Mouse (Mus musculus) forebrain, postnatal 0 days (tissue): ENCODE measurements around the gene Tmem164. TPM values are rescaled to one million over a fixed set of nuclear protein-coding genes. Genes with fewer than 3 reads are reported as not detected.

Experiments used
- ATAC-seq: fragments of 200-750 bp; cut with Nextera tagmentation; 2 replicates; pipeline ENCODE4 v1.8.0; 2017; ENCODE audit warnings: mild to moderate bottlenecking, moderate library complexity
- DNase-seq: peaks from one replicate; pipeline ENCODE4 v3.0.0-alpha.2; 2015
- H3K27ac ChIP-seq: fragments of 300-500 bp; sonication (generic); 2 replicates; pipeline ENCODE4 v1.5.1; 2014; ENCODE audit warnings: low read depth, mild to moderate bottlenecking, antibody characterized with exemption, low read length, moderate library complexity, mixed read lengths
- H3K27me3 ChIP-seq: fragments of 300-500 bp; sonication (generic); 2 replicates; pipeline ENCODE4 v1.6.1; 2014; ENCODE audit warnings: mild to moderate bottlenecking, low read length, mixed read lengths; ENCODE audit not compliant: insufficient read depth
- H3K36me3 ChIP-seq: fragments of 300-500 bp; sonication (generic); 2 replicates; pipeline ENCODE4 v1.6.1; 2014; ENCODE audit warnings: mild to moderate bottlenecking, moderate library complexity; ENCODE audit not compliant: insufficient read depth
- H3K4me1 ChIP-seq: fragments of 300-500 bp; sonication (generic); 2 replicates; pipeline ENCODE4 v1.6.1; 2014; ENCODE audit warnings: antibody characterized with exemption; ENCODE audit not compliant: insufficient read depth
- H3K4me2 ChIP-seq: fragments of 300-500 bp; sonication (generic); 2 replicates; pipeline ENCODE4 v1.6.1; 2014; ENCODE audit warnings: low read depth, mild to moderate bottlenecking, moderate library complexity
- H3K4me3 ChIP-seq: fragments of 300-500 bp; sonication (generic); 2 replicates; pipeline ENCODE4 v1.5.1; 2014; ENCODE audit warnings: low read depth, low read length, mixed read lengths
- H3K9ac ChIP-seq: fragments of 300-500 bp; sonication (generic); 2 replicates; pipeline ENCODE4 v1.6.1; 2014; ENCODE audit warnings: mild to moderate bottlenecking
- H3K9me3 ChIP-seq: fragments of 300-500 bp; sonication (generic); 2 replicates; pipeline ENCODE4 v1.6.1; 2016; ENCODE audit warnings: low read length
- CTCF ChIP-seq: sonication (generic); IDR thresholded peaks from 2 replicates; pipeline ENCODE4 v1.5.1; 2016; ENCODE audit warnings: antibody characterized with exemption, control low read depth, low read depth
- WGBS: fragments of 180-500 bp; shearing (Covaris S2); extraction: QIAGEN DNeasy Blood & Tissue Kit; methylation state at CpG from one replicate; pipeline ENCODE4 v1.1.7; 2014; 5-methylcytosine and 5-hydroxymethylcytosine counted together
- microRNA counts: library from miRNA; unstranded; fragments of <30 nt; microRNA quantifications from one replicate; lab custom pipeline; 2015
- microRNA-seq, 2 experiments: library from miRNA; unstranded; fragments of <30 nt; microRNA quantifications; one replicate each; pipeline ENCODE4; 2016
- polyA plus RNA-seq: library from polyadenylated mRNA; unstranded; fragments of >200 nt; fragmentation: Nextera tagmentation; extraction: Ambion mirVana; gene quantifications from 2 replicates; pipeline ENCODE4 v1.2.1, GENCODE M21; 2015
- total RNA-seq: library from RNA; depleted of rRNA; stranded (reverse); fragments of >200 nt; gene quantifications from 2 replicates; pipeline ENCODE4 v1.2.3, GENCODE M21; 2014

Tmem164 gene
- total and polyA plus RNA-seq, 2 experiments from 2014 or later, result 17.2 to 33.9 TPM

- no peak overlapping the region for H3K27ac ChIP-seq
Observed at GRCm38 (mm10) chrX:142882255-142882654, 201.0 kb downstream of the Tmem164 start.

GRCm38 (mm10) chrX:142883593-142883992, 202.4 kb downstream of the Tmem164 start:
- Histone ChIP-seq H3K4me3 (no peak overlapping the region), H3K9me3 (no peaks in the 10 kb centered on the region), H3K36me3 (no peaks in the 10 kb centered on the region), H3K4me2 (no peak overlapping the region), H3K27ac (no peak overlapping the region), H3K9ac (no peak overlapping the region), H3K27me3 (no peaks in the 10 kb centered on the region), H3K4me1 (no peaks in the 10 kb centered on the region)
- ATAC-seq (no peak), DNase-seq (no peak)
- TF ChIP-seq CTCF, result no peak
- WGBS, result 80% methylated on average over 4 of the region's 4 CpGs

More at GRCm38 (mm10) chrX:142882255-142882654, 201.0 kb downstream of the Tmem164 start:
- no peak for TF ChIP-seq CTCF
- WGBS, result 91% methylated on average over 5 of the region's 5 CpGs
- H3K36me3 ChIP-seq, result no peaks in the 10 kb centered on the region
- H3K27me3 ChIP-seq, result no peaks in the 10 kb centered on the region
- H3K9ac ChIP-seq, result no peak overlapping the region
- no peak overlapping the region for H3K4me3 ChIP-seq
- H3K9me3 ChIP-seq, result no peaks in the 10 kb centered on the region
- ATAC-seq (no peak), DNase-seq (no peak)
- H3K4me2 ChIP-seq, result no peak overlapping the region
- H3K4me1 ChIP-seq, result no peaks in the 10 kb centered on the region

- 80% methylated on average over 7 of the region's 7 CpGs for WGBS
- Histone ChIP-seq H3K36me3 (no peaks in the 10 kb centered on the region), H3K9me3 (no peaks in the 10 kb centered on the region), H3K4me2 (no peak overlapping the region), H3K4me1 (no peaks in the 10 kb centered on the region), H3K27me3 (no peaks in the 10 kb centered on the region), H3K4me3 (no peak overlapping the region), H3K27ac (no peak overlapping the region), H3K9ac (no peak overlapping the region)
- DNase-seq (no peak), ATAC-seq (no peak)
- no peak for TF ChIP-seq CTCF
Observed at GRCm38 (mm10) chrX:142885962-142886361, 204.8 kb downstream of the Tmem164 start.

MicroRNA genes within 50 kb of the gene (microRNA counts, 519-probe panel; counts per million panel counts)
- 3,845 counts per million, percentile 42 among the panel's probes with 10 or more counts for microRNA mmu-miR-652 (lab: Ali Mortazavi, UCI)

Small RNA genes lying within 50 kb of the gene (microRNA-seq; reads per million reads assigned to microRNA genes)
- 3,284 to 3,551 reads per million in 2 experiments for gene Mir652
